Mouse (Mus musculus): ENCODE measurements around the gene Rab11a. TPM values are rescaled to one million over a fixed set of nuclear protein-coding genes. Genes with fewer than 3 reads are reported as not detected.

Gene Rab11a
- total RNA-seq, 2 experiments from 2014 or later = 65.9 to 76.4 TPM

- no peak for ATAC-seq (replicated peaks; ENCODE audit: low FRiP score, poor library complexity, severe bottlenecking)
These were observed 39.0 kb downstream of the Rab11a start for GRCm38 (mm10) chr9:64698586-64698985.

DNA sequence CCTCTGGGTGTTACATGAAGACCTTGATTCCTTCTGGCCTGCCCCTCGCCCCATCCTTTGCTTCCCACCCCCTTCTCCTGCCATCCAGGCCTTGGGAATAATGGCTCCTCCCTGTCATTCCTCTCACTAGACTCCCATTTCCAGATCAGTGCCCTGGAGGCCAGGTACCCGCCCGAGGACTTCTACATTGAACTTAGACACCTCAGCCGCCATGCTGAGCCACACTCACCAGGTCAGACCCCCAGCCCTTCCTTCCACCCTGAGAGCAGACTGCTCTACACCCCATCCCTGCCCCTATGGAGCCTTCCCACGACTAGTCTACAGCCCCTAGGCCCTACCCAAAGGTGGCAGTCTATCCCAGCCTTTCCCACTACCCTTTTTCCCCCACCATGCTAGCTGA is 39.9 kb downstream of the Rab11a start:
- no peak for ATAC-seq (replicated peaks; ENCODE audit: low FRiP score, poor library complexity, severe bottlenecking)

DNA sequence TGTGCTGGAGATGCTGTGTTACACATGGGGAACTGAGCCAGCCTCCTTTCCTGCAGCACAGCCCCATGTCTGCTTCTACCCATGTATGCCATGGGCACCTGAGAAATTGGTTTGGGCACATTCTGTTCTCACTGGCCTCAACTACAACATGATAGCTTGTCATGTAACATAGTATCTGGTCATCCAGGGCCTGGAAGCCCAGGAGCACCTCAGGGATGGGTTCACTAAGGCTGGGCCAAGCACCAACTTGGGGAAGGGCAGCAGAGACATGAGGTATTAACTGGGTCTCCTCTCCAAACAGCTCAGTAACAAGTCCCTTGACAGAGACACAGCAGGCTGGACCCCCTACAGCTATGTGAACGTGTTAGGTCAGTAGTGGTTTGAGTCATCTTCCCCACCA is 40.6 kb downstream of the Rab11a start:
- no peak for ATAC-seq (replicated peaks; ENCODE audit: low FRiP score, poor library complexity, severe bottlenecking)

- no peak for ATAC-seq (replicated peaks; ENCODE audit: low FRiP score, poor library complexity, severe bottlenecking)
These were observed 41.2 kb downstream of the Rab11a start for GRCm38 (mm10) chr9:64696404-64696803.

DNA sequence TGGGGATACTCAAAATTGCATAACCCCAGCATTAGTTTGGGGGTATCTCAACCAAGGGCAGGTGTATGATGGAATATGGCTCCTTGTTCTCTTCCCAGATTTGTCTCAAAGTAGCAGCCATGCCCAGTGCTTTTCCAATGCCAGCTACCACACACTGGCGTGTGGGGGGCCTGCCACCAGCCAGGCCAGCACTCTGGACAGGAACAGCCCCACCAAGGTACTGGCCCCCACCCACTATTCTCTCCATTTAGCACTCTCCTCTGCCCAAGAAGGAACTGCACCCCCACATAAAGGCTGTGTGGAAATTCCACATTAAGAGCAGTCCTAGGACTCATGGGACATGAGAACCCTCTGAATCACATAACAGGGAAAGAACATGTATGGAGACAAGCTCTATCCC is 42.3 kb downstream of the Rab11a start:
- ATAC-seq (replicated peaks; ENCODE audit: low FRiP score, poor library complexity, severe bottlenecking) = no peak

- ATAC-seq (replicated peaks; ENCODE audit: low FRiP score, poor library complexity, severe bottlenecking) = no peak
These were observed 44.5 kb downstream of the Rab11a start for GRCm38 (mm10) chr9:64693094-64693493.

DNA sequence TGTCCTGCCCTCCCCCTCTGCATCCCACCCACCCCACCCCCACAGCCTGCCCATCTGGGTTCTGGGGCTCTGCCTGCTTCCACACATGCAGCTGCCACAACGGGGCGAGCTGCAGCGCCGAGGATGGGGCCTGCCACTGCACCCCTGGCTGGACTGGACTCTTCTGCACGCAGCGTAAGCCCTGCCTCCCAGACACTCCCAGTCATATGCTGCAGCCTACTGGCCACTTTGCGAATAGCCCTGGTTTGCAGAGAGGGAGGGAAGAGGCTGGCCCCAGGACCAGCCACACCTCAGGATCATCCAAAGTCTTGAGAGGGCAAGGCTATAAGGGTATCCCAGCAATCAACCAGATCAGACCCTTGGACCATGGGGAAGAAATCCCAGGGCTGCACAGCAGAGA is 46.4 kb downstream of the Rab11a start:
- ATAC-seq (replicated peaks; ENCODE audit: low FRiP score, poor library complexity, severe bottlenecking) = 0 out of 2 replicates have a peak, but pooled peaks have one; percentile 37

DNA sequence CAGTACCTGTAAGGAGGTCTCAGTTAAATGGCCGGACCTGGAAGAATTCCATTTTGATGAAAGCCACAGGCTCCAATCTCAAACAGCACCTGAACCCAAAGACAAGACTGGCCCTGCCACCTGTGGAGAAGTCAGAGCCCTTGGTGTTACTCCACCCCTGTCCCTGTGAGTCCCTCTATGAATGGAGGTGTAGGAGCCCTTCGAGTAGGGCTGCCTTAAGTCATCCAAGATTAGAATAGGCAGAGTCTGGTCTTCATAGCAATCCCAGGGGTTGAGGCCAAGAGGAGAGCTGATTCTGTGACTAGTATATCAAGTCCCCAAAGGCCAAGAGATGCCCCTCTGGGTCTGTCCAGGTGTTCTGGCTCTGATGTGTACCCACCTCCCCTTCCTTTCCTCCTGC is 46.8 kb downstream of the Rab11a start:
- ATAC-seq (replicated peaks; ENCODE audit: low FRiP score, poor library complexity, severe bottlenecking) = no peak

DNA sequence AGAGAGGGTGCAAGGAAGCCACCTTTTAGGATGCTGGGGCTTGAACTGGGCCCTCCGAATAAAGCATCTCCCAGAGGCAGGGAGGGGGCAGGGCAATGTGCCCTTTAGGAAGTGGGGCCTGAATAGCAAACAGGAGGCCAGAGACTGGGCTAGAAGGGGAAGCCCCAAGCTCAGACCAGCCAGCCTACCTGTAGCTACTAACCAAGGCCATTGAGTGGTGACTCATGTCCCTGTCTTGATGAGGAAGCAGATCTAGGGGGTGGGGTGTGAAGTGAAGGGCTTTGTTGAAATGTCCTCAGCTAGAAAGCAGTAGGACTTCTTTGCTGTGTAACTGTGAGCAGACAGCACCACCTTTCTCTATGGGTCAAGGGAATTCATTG is 49.6 kb downstream of the Rab11a start:
- no peak for ATAC-seq (replicated peaks; ENCODE audit: low FRiP score, poor library complexity, severe bottlenecking)

DNA sequence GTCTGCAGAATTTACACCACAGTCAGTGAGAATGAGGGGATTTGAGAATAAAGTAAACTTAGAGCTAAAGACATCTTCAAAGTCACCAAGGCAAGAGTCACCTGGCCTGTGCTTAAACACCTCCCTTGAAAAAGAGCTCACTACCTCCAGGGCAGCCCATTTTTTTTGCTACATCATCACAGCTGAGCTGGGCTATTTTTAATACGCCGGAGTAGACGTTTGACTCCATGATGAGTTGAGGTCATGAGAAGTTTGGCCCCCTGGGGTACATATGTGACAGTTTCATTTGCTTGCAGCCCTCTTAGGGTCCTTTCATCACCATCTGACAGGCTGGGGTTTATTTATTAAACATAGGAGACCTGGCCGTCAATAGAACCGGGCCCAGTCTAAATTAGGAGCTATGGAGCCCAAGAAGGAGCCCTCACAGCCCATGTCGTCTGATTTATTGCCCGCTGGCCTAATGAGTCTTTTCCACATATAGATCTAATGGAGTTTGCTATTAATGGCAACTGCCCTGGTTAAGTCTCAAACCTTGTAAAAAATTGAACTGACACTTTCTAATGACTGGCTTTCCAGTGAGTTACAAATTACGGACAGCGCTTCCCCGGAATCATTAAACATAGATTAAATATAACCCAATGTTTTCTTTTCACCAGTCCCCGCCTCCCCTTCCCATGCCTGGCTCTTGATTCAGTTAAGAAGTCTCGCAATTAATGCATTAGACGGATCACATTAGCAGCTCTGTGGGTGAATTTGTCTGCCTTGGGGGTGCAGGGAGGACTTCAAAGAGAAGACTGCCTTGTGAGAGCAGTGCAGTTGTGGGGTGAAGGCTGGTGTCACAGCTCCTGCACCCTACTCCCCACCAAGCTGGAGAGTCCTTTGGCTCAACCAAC is 50.2 kb downstream of the Rab11a start:
- no peak for ATAC-seq (replicated peaks; ENCODE audit: low FRiP score, poor library complexity, severe bottlenecking)

DNA sequence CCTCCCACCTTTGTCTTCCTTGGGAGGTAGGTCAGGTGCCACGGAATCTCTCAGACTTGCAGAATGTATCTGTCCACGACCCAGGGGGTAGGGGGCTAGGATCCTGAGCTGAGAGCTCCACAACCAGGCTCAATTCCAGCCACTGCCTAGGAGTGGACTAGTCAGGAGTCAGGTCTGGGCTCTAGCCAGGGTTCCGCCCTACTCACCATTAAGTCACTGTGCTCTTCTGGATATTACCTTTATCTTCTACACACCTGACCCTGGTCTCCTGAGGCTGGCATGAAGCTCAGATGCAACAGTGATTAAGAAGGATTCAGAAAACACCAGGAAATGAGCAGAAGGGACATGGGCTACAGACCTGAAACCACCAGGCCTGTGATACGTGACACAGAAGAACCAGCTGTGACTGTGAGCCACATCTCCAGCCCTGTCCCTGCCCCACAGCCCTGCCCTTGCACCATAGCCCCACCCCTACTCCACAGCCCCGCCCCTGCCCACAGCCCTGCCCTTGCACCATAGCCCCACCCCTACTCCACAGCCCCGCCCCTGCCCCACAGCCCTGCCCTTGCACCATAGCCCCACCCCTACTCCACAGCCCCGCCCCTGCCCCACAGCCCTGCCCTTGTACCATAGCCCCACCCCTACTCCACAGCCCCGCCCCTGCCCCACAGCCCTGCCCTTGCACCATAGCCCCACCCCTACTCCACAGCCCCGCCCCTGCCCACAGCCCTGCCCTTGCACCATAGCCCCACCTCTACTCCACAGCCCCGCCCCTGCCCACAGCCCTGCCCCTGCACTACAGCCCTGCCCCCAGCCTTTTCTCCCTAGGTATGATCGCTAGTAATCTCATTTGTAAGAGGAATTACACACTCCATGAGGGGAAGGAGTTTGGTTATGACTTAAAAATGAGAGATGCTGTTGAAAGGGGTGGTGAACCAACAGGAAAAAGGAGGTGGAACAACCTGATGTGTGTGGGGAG is 65.9 kb downstream of the Rab11a start:
- peak; percentile 35; the same call in 1 of the 2 replicates for ATAC-seq (replicated peaks; ENCODE audit: low FRiP score, poor library complexity, severe bottlenecking)

- ATAC-seq (replicated peaks; ENCODE audit: low FRiP score, poor library complexity, severe bottlenecking) = no peak
These were observed 69.6 kb downstream of the Rab11a start for GRCm38 (mm10) chr9:64668001-64668400.

- no peak for ATAC-seq (replicated peaks; ENCODE audit: low FRiP score, poor library complexity, severe bottlenecking)
These were observed 70.0 kb downstream of the Rab11a start for GRCm38 (mm10) chr9:64667513-64667912.

- no peak for ATAC-seq (replicated peaks; ENCODE audit: low FRiP score, poor library complexity, severe bottlenecking)
These were observed 71.0 kb downstream of the Rab11a start for GRCm38 (mm10) chr9:64666549-64666948.

Other genes starting within 250 kb of the Rab11a start
- 2,131 and 2,183 TPM in 2 replicates for gene Dennd4a, start 73.6 kb upstream of the Rab11a start, total RNA-seq (2015; ENCODE audit: low replicate concordance)
- 2,463 and 2,483 TPM in 2 replicates for gene Dennd4a, start 73.6 kb upstream of the Rab11a start, total RNA-seq (2017; ENCODE audit: low replicate concordance)
- gene Slc24a1, start 213.8 kb upstream of the Rab11a start, total RNA-seq (2015; ENCODE audit: low replicate concordance) = not detected in 2 replicates
- gene Slc24a1, start 213.8 kb upstream of the Rab11a start, total RNA-seq (2017; ENCODE audit: low replicate concordance) = 0.68 and 0.70 TPM in 2 replicates
- gene Ints14, start 223.1 kb upstream of the Rab11a start, total RNA-seq (2015; ENCODE audit: low replicate concordance) = 10.4 and 11.7 TPM in 2 replicates
- 7.5 and 7.8 TPM in 2 replicates for gene Ints14, start 223.1 kb upstream of the Rab11a start, total RNA-seq (2017; ENCODE audit: low replicate concordance)

Measured in erythroblast, adult 5-6 weeks (primary cell).